Mouse (Mus musculus) left cerebral cortex, adult 9 months (tissue): ENCODE measurements at regions not wholly inside any gene's neighbourhood (a gene's known extent, or its start where the extent isn't known, plus 50 kb on each side); places are given as distances from the start of the nearest gene placed in this dataset.

Experiments used
- DNase-seq, 2 experiments: peaks; one replicate each; pipeline ENCODE4 v3.0.0; 2022; ENCODE audit warnings: low spot score in 2 of 2

DNA sequence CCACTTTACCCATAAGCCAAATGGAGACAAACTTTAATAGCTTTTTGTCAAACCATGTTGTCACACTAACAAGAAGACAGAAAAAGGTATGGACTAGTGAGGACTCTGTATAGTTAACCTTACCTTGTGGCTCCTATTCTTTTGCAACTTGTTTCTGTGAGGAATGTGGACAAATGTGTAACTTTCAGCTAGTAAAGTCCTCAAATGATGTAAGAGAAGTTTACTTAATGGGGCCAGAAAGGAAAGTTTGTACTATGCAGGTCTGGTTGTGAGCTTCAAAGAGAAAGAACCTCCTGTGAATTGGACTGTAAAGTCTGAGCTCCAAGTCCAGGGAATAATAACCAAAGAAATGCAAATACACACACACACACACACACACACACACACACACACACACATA is 356.7 kb upstream of the Atxn7l3b start:
- no peak for DNase-seq

DNA sequence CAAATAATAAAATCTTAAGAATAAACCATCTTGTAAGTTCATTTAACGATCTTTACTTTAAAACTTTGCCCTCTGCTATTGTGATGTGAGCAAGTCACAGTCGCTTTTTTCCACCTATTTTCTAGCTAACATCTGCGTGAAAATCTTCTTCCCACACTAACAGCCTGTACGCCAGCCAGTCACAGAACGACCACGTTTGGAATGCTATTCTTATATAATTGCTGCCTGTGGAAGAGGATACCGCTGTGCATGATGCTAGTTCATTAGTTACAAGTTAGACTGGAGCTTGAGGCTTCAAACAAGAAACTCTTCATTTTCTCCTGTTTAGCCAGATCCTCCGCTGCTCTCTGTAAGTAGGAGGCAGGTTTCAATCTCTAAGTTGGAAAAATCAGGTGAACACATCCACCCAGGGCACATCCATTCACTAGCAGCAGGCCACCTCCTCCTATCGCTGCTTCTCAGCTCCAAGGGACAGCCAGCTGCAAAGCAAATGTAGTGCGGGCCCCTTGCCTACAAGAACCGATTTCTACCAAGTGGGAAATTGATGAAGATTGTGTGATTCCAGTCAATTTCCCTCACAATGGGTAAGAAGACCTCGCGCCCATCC is 312.1 kb upstream of the Atxn7l3b start:
- DNase-seq = peak; percentile 26
